Mouse (Mus musculus) T-cell, adult 2 months (primary cell): Measurements from ENCODE around the gene Cdt1.
"Not testable (repeated sequence)": the region's sequence is repeated elsewhere in the genome, so short reads cannot be mapped to it uniquely, and the experiment has no call there.

Experiments used
- DNase-seq: peaks from one replicate; pipeline ENCODE4 v3.0.0; 2022; ENCODE audit warnings: low spot score

Gene Cdt1

DNA sequence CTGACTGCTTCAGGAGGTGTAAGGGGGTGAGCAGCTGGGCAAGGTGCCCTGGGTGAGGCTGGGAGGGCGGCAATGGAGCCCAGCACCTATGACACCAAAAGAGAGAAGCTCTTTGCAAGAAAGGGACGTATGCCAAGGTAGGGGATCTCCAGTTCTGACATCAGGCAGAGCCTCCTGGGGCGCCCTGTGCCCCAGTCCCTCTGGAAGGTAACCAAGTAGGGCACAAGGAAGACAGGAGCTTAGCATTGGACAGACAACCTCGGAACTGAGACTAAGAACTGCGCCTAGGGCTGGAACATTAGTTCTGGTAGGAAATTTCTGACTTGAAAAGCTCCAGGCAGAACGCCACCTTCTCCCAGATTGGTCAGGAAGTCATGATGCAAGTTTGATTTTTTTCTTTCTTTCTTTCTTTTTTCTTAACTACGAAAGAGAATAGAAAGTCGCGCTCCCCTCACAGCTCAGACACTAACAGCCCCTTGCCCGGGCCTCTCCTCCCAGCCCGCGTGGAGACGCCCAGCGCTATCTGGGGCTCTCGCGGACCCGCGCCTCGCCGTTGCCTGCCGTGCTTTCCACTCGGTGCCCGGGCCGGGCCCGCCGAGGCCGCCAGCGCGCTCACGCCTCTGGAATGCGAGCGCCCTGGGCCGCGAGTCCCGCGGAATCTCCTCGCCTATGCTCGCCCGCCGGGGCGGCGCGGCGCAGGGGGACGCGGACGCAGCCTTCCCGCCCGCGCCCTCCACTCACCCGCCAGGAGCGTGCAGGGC, 17.4 kb upstream of the Cdt1 start:
- DNase-seq, result peak; percentile 38

DNA sequence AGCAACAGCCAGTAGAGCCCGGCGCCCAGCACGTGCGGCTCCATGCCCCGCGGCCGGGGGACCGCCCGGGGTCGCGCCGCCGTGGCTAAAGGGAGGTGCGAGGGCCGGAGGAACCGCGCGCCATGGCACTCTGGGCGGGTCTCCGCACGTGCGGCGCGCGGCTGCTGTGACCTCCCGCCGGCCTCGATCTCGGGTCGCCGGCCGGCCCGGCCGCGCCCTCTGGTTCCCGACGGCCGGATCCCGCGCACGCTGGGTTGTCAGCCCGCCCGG, 16.9 kb upstream of the Cdt1 start:
- no peak for DNase-seq

DNA sequence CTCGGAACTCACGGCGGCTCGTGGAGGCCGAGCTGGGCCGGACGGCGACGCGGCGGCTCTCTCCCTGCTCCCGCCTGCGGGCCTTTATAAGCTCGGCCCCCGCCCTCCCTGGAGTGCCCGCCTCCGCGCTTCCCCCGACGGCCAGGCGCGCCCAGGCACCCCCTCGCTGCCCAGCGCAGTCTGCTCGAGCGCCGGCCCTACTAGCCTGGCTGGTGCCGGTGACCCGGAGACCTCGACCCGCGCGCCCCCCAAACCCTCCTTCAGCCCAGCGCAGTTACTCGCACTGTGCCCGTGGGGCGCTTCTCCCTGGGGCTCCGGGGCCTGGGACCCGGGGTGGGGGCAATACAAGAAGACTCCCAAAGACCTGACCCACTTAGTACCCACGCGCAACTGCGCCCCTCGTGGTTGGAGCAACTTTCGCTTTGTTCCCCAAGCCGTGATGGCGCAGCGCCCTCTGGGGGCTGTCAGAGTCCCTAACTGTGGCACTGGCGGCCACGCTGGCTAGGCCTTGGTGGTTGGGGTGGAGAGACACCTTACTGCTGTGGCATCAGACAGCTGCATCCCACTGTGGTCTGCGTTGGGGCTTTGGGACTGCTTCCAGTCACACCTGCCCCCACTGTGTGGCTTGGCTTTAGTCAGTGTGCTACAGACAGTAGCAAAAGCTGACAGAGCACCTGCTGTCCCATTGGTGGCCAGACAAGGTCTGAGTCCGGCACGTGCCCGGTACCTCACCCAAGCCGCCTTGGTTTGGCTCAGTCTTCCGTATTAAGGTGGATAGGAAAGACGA, 16.4 kb upstream of the Cdt1 start, which contains the start of gene Piezo1:
TSS of gene Piezo1 (minus strand) at position 65 of the 787 bp plus-strand sequence.
- peak; percentile 93 for DNase-seq

DNA sequence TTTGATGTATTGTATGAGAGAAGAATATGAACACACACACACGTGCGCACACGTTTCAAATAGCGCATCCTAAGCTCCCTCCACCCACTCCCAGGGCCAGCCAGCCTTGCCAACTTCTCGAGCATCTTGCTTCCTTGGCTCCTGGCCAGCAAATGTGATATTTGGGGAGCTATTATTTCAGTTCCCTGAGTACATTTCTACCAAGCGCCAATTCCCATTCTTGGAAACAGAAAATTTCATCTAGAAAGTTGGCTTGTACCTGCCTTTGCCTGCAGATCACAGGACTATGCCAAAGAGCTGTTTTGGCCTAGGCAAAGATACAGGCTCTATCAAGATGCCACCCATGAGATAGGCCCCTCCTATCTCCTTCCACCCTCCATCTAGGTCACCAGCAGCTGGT, 13.0 kb upstream of the Cdt1 start:
- DNase-seq, result no peak

DNA sequence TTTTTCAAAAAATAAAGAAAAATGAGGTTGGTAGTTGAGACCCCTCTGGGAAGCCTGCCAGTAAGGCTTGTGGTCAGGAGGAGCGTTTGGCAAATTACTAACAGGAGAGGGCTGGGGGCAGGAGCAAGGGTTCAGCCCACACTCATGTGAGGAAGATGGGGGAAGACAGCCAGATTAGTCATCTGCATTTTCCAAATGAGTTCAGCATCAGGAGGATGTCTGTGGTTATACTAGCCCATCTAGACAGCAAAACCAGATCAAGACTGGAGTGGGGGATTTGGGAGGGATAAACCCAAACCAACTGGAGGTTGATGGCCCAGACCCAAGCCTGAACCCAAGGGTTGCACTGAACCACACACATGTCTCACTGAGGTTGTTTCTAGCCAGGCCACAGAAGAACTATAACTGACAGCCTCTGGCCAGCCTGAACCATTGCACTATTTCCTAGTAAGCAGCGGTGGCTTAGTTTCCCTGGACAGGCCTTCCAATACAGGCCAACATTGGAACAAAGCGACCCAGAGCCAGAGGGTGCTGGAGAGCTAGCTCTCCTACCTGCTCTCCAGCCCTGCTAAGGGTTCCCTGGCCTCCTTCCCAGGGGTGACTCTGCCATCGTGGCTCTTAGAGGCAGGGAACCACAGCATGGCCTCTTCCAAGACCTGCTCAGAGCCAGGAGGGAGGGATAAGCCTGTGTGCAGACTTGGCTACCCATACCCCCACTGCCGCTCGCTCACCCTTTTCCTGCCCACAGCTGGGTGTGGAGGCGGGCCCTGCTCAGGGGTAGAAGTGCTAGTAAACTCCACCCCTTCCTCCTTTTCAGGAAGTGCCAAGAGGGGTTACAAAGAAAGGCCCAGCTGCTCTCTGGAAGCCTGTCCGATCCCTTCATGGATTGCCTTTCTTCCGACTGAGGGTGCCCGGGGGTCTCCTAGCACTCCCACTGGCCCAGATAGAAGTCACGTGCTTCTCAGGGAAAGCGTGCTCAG, 11.5 kb upstream of the Cdt1 start:
- DNase-seq, result peak; percentile 86

DNA sequence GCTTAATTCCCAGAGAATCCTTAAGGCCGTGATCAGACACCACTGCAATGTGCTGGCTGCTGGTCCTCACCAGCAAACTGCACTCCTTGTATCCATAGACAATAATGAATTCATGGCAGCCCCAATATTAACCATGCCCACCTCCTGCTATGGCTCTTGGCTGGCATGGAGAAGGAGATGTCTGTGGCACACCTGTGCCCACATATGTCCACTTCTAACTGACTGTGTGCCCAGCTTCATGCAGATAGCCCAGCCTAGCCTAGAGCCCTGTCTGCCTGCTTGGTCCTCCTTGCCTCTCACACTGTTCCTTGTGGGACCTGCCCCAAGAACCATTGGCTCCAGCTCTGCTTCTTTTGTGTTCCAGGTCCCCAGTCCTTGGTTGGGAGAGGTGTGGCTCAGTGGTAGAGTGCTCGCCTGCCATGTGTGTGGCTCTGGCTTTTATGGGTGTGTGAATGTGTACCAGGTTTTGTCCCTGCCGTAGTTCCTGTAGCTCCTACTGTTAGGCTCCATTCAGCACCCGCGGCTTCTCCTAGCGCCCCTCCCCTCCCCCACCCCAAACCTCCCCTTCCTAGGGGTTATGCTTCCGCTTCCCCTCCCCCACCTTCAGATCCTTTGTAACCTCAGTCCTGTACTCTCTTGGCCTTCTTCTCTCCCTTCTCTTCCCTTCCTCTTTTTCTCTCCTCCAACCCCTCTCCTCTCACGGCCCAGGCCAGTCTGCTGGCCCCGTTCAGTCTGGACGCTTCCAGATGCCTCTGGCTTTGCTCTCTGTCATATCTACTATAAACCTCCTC, 10.4 kb upstream of the Cdt1 start:
- no peak for DNase-seq

DNA sequence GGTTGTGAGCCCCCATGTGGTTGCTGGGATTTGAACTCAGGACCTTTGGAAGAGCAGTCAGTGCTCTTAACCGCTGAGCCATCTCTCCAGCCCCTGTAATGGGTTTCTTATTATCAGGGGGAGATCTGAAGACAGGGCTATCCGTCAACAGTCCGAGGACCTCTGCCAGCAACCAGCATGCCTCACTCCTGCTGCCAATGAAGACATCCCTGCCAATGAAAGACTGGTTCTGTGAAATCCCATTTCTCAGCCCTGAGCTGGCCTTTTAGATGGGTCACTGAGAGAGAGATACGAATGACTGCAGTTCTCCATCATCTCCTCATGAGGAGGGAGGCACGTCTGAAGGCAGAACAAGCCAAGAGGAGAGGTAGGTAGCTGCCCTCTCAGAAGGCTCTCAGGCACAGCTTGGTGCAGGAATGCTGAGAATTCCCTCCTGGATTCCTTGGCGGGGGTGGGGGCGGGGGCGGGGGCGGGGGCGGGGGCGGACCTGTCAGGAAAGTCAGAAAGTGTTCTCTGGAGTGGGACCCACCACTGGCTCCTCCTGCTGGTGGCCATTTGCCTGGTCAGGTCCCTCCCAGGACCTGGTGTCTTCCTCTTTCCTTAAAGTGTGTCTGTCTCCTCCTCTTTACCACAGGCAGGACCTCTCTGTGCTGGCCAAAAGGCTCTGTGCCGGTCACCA, 9.0 kb upstream of the Cdt1 start:
- no peak for DNase-seq

DNA sequence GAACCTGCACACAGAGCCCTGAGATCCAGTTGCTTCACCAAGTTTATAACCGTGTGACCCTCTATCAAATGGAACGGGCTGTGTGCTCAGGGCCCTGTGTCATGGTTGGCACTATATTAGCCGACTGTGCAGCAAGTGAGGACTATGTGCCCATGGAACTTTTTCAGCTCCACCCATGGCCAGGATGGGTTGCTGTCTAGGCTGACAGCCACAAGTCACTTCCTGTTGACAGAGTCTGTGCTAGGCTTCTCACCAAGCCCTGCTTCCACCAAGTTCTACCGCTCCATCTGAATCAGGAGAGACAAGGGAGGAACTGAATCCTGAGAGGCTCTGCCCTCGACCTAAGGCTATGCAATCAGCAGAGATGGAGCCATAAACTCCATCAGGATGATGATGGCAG, 6.6 kb upstream of the Cdt1 start:
- peak; percentile 76 for DNase-seq

DNA sequence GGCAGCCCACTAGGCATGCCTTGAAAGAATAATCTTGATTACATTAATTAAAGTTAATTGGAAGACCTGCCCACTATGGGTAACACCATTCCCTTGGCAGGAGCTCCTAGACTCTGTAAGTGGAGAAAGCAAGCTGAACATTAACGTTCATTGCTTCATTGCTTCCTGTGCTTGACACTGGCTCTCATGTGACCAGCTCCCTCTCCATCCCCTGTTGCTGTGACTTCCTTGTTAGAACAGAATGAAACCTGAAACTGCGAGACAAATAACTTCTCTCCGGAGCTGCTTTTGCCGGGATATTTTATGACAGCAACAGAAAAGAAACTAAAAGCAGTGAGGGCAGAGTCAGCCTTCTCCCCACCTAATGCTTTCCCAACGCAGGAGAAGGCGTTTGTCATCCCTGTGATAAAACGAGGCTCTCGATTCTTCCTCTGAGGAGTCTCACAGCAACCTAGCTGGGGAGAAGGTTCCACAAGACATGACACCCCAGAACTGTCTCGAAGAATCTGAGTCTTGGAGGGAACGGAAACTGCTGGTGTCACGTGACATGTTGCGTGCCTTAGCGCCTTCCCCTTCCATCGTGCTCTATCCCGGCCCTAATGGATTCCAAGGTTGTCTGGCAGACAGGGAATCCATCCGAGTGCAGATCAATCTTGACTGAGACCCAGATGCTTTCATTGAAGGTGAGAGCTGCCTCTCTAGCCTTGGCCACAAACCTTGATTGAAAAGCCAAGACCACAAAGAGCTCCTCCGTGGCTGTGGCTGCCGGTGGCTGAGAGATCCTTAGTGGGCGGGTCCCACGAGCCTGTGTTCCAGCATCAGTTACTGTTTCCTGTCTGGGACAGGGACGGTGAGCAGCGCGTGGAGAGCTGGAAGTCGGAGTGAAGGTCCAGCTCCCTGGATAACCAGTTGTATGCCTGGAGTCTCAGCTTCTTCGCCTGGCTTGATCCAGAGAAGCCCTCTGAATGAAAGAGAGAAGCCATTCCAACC, 3.2 kb upstream of the Cdt1 start:
- DNase-seq, result no peak

DNA sequence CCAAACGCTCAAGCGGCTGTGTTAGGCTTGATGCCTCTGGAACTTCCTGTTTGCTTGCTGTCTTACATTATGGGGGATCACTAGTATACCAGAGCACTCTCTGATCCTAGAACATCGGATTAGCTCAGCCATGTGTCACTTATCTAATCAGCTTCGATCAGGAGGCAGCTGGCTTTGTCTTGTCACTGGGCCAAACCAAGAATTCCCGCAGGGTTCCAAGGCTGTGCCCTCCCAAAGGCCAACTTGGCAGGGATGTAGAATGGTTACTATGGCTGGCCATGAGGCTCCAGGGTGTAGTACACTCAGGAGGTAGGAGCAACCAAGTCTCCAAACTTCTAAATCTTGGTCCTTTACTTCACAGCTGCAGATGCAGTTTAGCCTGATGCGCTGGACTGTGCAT, 1.0 kb upstream of the Cdt1 start:
- no peak for DNase-seq

DNA sequence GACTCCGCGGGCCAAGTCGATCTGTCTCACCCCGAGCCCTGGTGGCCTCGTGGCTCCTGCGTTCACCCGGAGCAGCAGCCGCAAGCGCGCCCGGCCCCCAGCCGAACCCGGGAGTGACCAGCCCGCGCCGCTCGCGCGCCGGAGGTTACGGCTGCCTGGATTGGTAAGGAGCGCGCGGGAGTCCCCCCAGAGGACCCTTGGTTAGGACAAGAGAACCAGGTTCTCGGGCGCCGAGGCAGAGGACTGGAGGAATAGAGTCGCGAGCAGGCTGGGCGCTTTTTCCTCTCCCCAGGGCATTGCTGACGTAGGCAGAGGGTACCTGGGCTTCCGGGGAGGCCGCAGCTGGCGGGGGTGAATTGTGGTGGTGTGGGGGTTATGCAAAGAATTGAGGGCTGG, 292 bp downstream of the Cdt1 start:
- peak; percentile 79 for DNase-seq

DNA sequence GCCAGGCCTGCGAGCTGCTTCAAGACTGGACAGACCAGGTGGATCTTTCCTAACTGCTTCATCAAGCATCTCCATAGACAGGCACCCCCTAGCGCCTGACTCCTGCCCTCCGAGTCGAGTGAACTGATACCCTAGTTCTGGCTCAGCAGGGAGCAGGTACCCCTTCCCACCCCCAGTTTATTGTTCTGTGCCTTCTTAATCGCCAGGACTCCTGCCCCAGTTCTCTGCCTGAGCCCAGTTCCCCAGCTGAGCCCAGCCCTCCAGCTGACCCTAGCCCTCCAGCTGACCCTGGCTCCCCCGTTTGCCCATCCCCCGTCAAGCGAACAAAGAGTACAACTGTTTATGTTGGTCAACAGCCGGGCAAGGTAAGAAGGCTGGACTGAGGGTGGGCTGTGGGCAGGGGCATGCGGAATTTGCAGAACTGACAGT, 1.1 kb downstream of the Cdt1 start:
- DNase-seq, result no peak

DNA sequence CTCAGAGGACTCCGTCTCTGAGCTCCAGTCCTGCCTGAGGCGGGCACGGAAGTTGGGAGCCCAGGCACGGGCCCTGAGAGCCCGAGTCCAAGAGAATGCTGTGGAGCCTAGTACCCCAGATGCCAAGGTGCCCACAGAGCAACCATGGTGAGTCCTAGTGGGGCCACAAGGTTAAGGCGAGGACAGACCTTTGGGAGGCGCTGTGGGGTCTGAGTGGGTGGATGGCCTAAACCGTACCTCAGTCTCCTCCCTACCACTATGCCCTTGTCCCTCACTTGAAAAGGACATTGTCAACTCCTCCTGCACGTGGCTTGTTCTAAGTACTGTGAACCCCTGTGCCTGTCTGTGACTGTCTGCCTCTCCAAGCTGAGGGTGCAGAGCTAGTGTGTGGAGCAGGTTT, 1.5 kb downstream of the Cdt1 start:
- no peak for DNase-seq

DNA sequence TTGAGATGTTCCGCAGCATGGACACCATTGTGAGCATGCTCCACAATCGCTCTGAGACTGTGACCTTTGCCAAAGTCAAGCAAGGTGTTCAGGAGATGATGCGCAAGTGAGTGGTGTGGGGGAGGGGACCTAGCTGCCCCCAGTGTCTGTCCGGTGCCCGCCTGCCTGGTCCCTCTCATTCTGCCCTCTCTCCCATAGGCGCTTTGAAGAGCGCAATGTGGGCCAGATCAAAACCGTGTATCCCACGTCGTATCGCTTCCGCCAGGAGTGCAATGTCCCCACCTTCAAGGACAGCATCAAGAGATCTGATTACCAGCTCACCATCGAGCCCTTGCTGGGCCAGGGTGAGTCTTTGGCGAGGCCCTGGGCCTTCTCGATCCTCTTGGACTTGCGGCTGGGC, 2.2 kb downstream of the Cdt1 start:
- DNase-seq, result no peak

DNA sequence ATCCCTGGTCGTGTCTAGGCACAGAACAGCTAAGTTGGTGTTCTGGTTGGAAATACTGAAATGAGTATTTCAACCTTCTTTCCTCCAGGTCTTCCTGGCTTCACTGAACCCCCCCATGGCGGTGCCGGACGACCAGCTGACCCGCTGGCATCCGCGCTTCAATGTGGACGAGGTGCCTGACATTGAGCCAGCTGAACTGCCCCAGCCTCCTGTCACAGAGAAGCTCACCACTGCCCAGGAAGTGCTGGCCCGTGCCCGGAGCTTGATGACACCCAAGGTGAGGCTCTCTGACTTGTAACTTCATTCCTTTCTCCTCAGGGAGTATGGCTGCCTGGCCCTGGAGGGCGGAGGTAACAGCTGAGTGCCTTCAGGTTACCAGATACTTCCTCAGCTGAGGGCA, 3.3 kb downstream of the Cdt1 start:
- no peak for DNase-seq

DNA sequence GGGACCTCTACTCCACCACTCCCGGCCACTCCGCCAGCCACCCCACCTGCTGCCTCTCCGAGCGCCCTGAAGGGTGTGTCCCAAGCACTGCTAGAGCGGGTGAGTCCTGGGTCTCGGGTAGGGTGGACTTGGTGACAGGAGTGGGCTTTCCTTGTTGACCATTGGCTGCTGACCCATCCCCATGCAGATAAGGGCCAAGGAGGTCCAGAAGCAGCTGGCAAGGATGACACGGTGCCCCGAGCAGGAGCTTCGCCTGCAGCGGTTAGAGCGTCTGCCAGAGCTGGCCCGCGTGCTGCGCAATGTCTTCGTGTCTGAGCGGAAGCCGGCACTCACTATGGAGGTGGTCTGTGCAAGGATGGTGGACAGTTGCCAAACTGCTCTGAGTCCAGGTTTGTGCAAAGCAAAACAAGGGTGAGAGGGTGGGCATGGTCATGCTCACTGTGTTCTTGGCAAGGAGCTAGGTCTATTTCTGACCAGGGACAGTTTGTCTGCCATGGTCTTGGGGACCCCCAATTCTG, 4.0 kb downstream of the Cdt1 start:
- DNase-seq, result no peak

DNA sequence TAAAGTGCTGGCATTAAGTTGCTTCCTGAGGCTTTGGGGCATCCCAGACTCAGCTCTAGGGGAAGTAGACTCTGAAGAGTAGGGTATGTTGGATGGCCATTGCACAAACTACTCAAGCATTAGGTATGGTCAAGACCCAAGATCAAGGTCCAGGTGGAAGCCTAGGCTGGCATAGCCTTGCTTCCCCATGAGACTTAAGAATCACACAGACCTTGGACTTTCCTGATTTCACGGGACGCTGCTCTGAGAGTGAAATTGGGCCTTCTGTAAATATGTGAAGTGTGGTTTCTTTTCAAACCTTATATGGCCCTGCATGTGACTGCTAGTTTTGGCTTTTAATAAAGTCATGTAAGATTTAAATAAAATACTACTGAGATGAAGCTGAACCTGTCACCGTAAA, 4.9 kb downstream of the Cdt1 start:
- DNase-seq, result no peak

DNA sequence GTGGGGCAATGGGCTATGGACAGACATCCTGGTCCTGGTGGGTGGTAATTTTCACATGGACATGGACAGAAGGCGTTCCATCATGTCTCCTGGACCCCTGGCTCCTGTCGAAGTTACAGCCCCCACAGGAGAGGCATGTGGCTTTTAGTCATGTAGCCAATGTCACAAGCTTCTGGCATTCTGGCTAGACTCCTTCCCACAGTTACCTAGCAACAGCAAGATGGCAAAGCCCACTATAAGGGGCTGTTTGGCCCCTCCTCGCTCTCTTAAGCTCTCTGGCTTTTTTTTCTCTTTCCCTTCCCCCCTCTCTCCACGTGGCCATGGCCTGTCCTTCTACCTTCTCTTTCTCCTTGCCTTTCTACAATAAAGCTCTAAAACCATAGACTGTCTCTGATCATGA, 5.4 kb downstream of the Cdt1 start:
- DNase-seq, result not testable (repeated sequence)

DNA sequence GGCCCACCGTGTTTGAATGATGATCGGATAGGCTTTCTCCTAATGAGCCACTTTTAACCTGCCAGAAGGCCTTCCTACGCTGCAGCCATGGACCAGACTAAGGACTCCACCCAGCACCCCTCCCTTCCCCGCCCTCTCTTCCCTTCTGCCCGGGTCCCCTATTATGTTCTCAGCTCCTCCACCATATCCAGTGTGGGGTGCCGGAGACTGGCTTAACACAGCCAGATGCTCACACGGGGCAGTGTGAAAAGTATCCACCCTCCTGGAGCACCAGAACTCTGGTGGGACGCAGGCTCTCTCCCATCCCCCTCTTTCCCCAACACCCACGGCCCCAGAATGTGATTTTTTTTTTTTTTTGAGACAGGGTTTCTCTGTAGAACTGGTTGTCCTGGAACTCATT, 5.8 kb downstream of the Cdt1 start:
- DNase-seq, result no peak

DNA sequence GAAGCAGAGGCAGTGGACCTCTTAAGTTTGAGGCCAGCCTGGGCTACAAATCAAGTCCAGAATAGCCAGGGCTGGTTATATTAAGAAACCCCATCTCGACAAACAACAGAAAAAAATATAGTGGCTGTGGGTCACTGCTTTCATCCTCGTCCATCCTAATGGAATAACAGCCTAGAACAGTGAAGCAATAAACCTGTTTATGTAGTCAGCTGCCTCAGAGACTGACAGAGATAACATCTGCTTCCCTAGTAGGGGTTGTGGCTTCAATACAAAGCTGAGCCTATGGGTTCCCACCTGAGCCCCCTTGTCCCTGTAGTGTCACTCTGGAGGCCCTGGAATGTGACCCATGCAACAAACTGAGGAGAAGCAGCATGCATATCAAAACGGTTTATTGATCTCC, 6.4 kb downstream of the Cdt1 start:
- no peak for DNase-seq
